Mouse (Mus musculus) embryo, embryonic 9.5 days (tissue): ENCODE data around the gene Utp18.
A peak's percentile ranks its signal among the peaks of the same experiment; 100 is the strongest.
"Not testable (repeated sequence)": the region's sequence is repeated elsewhere in the genome, so short reads cannot be mapped to it uniquely, and the experiment has no call there.

Experiments
- DNase-seq: peaks from one replicate; pipeline ENCODE4 v3.0.0-alpha.2; 2017; ENCODE audit errors: extremely low spot score

The Utp18 gene

DNA sequence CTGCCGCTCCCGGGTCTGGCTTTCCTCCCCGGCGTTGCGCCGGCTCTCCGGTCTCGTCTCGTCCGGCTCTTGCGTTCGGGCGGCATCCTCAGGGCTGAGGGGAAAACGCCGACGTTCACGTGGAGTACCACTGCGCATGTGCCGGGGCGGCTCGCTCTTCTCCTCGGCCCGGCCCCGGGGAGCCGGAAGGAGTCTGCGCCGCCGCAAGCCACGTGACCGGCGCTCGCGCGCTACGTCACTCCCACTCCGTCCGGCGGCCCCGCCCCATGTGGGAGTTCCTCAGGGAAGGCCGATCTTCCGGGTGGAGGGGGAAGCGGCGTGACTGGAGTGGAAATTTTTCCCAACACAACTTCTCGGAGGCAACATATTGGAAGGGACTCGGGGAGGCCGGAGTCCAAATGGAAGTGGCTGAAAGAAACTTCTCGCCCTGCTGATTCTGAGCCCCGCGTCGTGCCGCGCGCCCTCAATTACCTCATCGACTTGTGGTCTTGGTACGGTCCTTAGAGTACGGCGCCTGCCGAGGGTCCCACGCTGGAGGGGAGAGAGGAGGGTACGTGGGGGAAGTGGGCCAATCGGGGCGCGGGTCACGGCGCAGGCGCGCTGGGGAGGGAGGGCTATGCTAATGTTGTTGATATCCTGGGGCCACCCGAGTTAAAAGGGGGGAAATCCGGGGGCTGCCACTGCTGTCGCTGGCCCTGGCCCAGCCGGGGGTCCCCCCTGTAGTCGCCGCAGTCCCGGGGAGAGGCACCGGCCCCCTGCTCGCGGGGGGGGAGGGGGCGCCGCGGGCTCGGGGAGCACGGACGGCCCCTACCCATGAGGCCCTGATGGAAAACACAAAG lies at the start of gene Utp18, which contains the start of gene Mbtd1:
Gene Utp18 (minus strand): TSS at position 195 of the 839 bp plus-strand sequence.
Gene Mbtd1 (plus strand): TSS at position 281 of the 839 bp plus-strand sequence.
- DNase-seq, result peak; percentile 98

GRCm38 (mm10) chr11:93929106-93929505 lies 43.5 kb upstream of the Utp18 start:
- DNase-seq, result no peak

GRCm38 (mm10) chr11:93915019-93915418 lies 29.5 kb upstream of the Utp18 start:
- not testable (repeated sequence) for DNase-seq

- DNase-seq, result no peak
Measured at GRCm38 (mm10) chr11:93911603-93912002, 26.0 kb upstream of the Utp18 start.

DNA sequence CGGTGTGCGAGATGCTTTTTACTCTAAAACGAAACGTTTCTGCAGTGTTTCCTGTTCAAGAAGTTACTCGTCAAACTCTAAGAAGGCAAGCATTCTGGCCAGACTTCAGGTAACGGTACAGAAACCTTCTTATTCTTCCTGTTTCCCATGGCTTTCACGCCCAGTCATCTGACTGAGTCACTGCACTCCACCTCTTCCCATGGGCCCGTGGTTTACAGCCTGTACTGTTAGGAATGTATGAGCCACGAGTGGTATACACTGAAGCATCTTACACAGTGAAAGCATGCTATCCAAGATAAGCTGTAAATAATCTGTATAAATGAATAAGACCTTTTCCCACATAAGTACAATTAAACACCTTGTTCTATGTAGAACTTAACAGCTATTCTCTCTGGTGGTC lies 23.3 kb upstream of the Utp18 start:
- DNase-seq, result no peak

DNA sequence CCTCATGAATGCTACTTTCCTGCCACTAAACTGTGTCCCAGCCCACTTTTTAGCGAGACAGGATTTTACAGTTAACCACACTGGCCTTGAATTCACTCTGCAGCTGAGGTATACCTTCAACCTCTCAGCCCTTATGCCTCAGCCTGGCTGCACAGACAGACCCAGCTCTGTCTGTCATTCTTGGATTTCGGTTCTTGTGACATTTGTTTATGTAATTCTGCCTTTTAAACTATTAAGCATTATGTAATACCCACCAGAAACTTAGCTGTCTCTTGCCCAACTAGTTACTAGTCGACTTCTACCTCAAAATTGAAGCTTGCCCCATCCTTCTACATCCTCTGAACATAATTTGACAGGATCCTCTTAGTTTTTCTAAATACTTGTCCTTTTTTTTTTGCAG lies 22.3 kb upstream of the Utp18 start:
- DNase-seq, result no peak

- no peak for DNase-seq
Measured at GRCm38 (mm10) chr11:93906834-93907233, 21.3 kb upstream of the Utp18 start.

- DNase-seq, result no peak
Measured at GRCm38 (mm10) chr11:93897732-93898131, 12.2 kb upstream of the Utp18 start.

DNA sequence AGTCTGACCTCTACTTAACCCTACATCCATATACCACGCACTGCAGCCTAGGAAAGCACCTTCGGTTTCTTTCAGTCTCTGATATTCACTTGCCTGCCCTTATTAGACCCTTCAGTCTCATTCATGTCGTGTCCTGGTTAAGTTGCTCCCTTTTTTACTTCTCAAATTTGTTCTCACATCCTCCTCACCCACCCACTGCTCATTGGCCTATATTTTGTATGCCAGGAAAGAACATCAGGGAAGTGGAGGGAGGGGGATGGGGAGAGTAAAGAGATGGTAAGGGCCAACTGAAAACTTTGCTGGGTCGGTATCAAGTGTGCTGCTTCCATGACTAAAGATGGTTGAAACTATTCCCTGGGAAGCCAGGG lies 1.5 kb upstream of the Utp18 start:
- DNase-seq, result peak; percentile 25

DNA sequence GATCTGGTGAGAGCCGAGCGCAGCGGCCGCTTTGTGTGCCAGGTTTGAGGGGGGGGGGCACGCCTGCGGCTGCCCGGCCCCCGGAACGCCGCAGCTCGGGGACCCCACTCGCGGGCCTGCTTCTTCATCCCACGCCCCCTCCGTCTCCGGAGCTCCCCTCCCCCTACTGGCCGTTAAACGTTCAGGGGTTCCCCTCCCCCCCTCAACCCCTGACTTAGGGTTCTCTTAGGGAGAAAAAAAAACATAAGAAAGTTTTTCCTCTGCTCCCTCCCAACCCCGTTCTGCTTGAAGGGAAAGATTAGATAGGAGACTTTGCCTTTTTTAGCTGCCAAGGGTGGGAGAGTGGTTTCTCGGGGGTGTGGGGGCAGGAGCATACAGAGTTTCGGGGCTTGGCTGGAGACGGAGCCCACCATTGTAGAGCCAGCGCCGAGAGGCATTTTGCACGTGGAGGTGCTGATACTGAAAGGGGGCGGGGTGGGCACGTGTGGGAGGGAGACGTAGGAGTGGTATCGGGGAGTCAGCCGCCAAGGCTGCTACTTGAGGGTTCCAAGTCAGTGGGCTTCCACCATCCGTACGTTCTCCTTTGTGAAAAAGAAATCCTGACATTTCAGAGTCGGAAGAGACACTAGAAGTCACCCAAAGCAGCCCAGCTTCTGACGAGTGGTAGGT lies 979 bp upstream of the Utp18 start:
- DNase-seq, result peak; percentile 51

- peak; percentile 71 for DNase-seq
Measured at GRCm38 (mm10) chr11:93884901-93885571, 530 bp downstream of the Utp18 start.

- DNase-seq, result no peak
Measured at GRCm38 (mm10) chr11:93884068-93884467, 1.5 kb downstream of the Utp18 start.

- DNase-seq, result no peak
Measured at GRCm38 (mm10) chr11:93862638-93863037, 22.9 kb downstream of the Utp18 start.

- no peak for DNase-seq
Measured at GRCm38 (mm10) chr11:93862045-93862623, 23.4 kb downstream of the Utp18 start.

DNA sequence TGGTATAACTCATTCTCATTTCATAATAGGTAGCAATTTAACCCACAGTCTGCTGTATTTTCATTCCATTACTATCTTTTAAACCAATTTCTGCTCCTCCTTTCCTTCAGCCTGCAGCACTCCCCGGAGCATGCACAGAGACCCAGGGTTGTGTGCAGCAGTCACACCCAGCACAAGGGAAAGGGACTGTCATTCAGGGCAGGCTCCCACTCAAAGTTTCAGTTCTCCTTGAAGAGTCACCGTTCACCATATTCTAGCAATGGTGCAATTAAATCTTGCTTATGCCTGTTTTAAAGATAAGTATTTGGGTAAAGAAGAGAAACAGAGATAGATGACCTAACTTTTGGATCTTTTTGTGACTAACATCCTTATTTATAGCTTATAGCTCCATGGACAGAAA lies 24.4 kb downstream of the Utp18 start:
- DNase-seq, result no peak

- no peak for DNase-seq
Measured at GRCm38 (mm10) chr11:93860540-93861172, 24.9 kb downstream of the Utp18 start.

DNA sequence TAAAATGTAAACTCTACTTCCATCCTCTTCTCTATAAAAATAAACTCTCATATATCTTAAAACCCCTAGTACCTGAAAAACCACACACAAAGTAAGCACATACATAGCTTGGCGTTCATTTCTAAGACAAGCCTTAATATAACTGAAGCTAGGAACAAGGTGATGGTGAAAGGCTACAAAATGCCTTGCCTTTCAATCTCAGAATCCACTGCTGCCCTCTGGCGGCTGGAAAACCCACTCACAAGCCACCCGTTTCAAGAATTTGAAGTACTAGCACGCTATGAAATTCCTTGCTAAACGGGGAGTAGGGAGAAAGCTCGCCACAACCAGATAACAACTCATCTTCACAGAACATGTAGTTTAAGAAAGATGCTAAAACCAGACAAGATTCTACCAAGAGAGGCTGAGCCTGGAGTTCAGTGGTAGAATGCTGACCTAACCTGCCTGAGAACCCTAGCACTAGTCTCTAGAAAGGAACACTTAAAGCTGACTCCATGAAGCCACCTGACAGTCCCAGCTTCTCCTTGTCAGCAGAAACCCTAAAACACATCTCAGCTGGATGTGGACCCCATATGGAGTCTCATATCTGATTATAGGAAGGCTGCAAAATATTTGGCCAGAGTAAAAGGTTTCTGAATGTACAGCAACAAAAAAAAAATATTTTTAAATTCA lies 29.1 kb downstream of the Utp18 start:
- DNase-seq, result peak; percentile 71

DNA sequence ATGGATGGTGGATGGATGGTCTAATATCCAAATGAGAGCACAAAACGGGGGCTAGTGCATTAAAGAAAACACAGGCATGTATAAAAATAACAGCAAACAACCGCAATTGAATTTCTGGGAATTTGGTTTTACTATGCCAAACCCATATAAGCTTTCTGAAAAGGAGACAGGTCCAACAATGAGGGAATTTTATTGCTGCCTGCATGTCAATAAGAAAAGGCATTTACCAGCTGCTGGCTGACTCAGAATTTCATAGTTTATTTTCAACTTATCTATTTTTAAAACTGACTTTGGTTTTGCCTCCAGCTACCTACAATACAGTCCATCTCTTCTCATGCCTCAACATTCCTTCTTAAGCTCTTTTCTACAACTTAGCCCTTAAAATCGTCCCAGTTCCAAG lies 33.0 kb downstream of the Utp18 start:
- DNase-seq, result no peak

- no peak for DNase-seq
Measured at GRCm38 (mm10) chr11:93847342-93847741, 38.2 kb downstream of the Utp18 start.

DNA sequence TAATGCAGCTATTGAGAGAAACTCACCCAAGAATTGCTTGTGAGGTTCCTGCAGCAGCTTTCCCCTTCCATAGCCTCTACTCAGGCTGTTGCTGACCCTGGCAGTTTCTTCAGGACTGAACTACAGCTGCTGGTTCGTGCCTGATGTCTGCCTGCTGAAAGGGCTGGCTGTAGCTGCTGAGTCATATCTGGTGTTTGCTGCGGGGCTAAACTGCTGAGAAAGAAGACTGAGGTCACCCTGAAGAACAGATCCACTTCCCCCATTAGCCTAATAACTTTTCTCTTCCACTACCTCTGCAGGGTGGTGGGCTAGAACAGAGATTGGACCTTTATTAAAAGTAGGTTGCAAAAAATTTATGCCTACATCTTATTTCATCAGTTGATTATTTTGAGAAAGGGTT lies 49.8 kb downstream of the Utp18 start:
- DNase-seq, result no peak

DNA sequence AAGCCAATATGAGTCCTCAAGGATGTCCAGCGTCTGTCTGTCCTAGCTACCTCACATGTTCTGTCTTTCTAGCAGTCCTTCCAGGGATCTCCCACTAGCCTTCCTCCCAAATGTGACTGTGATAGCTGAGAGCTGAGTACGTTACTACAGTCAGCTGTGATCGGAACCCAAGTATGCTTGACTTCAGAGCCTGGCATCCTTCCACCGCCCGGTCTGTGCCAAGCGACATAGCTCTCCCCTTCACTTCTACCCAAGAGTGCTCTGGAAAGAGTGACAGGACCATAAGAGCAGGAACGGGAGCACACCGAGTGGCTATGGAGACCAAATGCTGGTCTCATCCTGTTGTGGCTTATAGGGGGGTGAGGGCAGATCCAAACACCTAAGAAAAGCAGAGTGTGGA lies 55.6 kb downstream of the Utp18 start:
- no peak for DNase-seq
